Mouse (Mus musculus) CD4-positive, CD25-positive, alpha-beta regulatory T cell, adult 2 months (primary cell): ENCODE results near the gene Armcx5.
"Not testable (repeated sequence)": the region's sequence is repeated elsewhere in the genome, so short reads cannot be mapped to it uniquely, and the experiment has no call there.

Experiments
- DNase-seq: peaks from one replicate; pipeline ENCODE4 v3.0.0-alpha.2; 2012; ENCODE audit warnings: low read depth, low spot score

Armcx5 gene

DNA sequence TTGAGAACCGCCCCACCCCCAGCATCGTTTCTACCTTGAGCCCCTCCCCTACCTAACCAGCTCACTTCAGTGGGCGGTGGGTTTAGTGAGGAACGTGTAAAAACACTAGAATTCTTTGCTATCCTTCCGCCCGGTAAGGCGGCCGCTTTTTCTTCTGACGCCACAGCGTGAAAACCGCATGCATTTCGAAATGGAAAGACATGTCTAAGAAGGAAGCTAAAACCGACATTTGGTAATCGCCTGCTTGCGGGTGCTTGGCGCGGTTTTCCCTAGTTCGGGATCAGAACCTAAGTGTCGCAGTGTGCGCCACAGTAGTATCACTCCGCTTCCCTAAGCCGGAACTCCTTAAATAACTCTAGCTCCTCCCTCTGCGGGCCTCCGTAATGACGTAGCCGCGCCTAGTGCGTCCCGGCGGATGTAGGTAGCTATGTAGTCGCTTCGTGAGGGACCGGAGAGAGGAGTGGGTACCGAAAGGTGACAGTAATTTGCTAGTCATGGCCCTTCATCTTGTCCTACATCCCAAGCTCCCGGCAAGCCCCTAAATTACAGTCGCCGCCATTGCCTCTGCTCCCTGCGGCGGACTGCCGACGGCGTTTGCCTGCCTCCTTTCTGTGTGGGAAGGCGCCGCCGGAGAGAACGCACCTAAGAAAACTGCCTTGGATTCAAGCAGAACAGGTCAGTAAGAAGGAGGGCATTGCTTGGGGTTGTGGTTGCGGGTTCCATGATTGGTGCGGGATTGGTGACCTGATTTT is at the start of gene Armcx5, which contains the start of gene Gprasp1:
TSS of gene Armcx5 (plus strand) at position 430 of the 752 bp plus-strand sequence.
TSS of gene Gprasp1 (plus strand) at position 430 of the 752 bp plus-strand sequence.
- DNase-seq, result peak; percentile 92

DNA sequence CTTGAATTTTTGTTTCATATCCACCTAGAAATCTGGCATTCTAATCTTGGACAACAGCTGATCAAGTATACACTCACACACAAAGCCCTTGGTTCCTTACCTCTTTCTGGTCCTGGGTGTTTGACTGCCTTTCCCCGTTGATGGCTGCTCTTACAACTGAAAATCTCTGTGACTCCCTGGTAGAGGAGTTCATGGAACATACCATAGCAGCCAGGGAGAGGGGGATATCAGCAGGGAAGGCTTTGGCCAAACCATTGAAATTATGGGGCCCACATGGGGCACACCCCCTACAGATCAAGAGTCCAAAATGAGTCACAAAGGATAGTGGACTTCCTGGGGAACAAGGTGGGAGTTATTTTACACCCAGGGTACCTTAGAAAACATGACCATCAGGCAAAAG is 48.9 kb upstream of the Armcx5 start, which contains the start of gene Tcp11x2:
TSS of gene Tcp11x2 (minus strand) at position 158 of the 400 bp plus-strand sequence.
- no peak for DNase-seq

DNA sequence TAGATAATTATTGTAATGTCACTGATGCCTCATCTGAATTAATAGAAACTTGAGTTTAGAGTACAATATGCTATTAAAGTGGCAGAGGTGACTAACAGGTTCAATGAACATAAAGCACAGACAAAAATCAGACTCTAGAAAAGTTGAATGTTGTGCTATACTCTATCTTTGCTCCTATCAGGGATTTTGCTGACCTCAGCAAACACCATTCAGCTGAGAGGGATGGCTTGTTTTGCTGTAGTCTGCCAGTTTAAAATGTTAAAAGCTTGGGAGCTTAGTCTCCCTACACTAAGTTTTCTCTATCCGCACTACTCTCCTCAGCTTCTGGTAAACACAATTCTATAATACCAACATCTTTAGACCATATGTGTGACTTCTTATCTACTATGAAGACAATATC is 39.4 kb upstream of the Armcx5 start:
- no peak for DNase-seq

DNA sequence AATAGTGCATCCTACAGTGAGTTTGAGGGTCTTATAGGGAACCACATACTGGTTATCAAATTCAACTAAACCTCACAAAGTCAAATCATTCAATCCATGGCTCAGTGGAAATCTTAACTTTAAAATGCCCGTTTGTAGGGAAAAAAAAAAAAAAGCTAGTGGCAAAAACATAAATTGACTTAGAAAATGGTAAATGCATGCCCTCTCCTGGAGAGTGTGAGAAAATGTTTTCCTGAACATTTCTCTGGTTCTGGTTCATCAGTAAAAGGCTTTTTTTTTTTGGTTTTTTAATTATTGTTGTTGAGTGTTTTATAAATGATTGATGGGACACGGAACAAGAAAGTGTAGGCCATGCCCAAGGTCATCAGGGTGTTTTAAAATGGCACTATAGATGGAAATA is 38.2 kb upstream of the Armcx5 start:
- no peak for DNase-seq

DNA sequence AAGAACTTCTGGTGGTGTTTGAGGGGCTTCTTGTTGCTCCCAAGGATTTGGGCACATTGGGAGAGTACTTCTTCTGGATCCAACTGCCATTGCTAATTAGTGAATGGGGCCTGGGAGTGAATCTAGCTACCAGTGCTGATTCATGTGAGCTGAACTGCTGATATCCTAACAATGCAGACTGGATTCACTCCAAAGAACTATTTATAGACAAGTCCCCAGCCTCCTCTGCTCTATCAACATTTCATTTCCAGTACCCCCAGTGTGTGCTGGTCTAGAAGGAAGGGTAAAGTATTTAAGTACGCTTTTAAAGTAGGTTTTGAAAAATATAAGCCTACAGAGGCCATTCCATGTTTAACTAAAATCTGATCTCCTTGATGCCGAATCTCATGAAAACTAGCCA is 29.7 kb upstream of the Armcx5 start:
- no peak for DNase-seq

DNA sequence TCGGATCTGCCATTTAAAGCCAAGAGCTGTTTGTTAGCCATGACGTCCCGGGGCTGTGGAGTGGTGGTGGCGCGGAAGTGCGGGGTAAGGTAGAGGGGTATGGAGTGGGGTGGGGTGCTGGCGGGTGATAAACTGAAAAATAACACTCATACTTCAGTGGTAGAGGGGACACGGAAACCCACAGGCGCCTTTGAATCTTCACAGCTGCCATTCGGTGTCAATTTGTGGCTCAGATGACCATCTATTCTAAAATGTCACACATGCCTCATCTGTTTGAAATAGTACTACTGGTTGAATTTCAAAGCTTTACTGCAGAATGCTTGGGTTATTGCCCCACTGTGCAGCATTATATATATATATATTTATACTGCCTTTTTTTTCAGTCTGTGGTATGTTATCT is 17.4 kb upstream of the Armcx5 start, which contains the start of gene Tmsb15a:
TSS of gene Tmsb15a (minus strand) at position 101 of the 400 bp plus-strand sequence.
- no peak for DNase-seq

DNA sequence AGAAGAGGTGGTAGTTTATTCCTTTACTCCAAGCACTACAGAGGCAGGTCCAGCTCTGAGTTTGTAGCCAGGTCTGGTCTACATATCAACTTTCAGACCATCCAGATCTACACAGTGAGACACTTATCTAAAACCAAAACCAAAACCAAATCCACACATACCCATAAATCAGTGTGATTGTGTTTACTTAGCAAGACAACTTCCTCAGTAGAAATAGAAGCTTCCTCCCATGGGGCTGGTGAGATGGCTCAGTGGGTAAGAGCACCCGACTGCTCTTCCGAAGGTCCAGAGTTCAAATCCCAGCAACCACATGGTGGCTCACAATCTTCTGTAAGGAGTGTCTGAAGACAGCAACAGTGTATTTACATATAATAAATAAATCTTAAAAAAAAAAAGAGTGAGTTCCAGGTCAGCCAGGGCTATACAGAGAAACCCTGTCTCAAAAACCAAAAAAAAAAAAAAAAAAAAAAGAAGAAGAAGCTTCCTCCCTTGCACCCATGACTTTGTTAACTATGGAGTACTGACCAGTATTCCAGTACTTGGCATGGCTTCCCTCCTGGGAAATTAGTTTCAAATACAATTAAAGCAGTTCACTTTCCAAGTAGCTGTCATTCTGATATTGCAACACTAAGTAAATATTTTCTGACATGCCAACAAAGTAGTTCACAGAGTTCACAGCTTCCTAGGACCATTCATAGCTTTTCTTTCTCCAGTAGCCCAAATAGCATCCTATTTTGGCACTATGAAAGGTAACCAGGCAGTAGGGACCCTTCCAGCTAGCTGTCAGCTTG is 3.6 kb upstream of the Armcx5 start:
- peak; percentile 13 for DNase-seq

DNA sequence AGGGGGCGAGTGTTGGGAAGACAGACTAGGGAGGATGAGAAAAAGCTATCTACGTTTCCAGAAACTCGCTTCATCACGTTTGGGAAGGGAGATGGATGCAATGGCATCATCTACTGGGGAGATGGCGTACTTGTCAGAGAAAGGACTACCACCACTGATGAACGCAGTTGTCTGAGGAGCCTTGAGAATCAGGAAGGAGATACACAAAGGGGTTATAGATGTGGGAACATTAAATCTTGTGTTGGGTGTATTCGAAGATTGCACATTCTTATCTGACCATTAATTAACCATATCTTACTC is 473 bp downstream of the Armcx5 start:
- DNase-seq, result no peak

DNA sequence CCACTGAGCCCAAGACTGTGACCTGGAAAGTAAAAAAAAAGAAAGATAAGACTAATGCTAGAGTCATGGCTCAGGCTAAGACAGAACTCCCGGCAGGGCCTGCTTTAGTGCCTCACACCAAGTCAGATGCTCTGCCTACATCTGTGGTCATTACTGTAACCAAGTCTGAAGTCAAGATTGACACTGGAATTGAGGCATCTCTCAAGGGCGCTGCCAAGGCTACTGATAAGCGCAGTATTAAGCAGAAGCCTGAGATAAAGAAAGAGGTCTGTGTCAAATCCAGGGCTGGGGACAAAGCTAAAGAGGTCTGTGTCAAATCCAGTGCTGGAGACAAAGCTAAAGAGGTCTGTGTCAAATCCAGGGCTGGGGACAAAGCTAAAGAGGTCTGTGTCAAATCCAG is 2.8 kb downstream of the Armcx5 start:
- not testable (repeated sequence) for DNase-seq

DNA sequence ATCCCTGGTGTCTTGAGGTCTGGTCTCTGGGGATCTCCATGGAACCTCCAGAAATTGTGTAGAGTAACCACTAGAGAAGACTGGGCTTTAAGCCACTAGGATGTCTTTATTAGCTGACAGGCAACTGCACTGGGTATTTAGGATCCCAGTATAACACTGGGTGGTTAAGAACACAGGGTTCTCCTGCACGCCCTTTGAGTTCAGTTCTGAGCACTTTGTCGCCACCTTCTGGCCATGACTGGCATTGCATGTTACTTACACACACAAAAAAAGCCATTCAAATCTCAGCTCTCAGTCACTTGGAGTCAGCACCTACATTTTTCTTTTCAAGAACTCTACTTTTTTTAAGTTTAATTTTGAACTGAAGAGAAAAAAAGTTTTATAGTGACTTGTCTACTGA is 10.3 kb downstream of the Armcx5 start:
- peak; percentile 83 for DNase-seq

DNA sequence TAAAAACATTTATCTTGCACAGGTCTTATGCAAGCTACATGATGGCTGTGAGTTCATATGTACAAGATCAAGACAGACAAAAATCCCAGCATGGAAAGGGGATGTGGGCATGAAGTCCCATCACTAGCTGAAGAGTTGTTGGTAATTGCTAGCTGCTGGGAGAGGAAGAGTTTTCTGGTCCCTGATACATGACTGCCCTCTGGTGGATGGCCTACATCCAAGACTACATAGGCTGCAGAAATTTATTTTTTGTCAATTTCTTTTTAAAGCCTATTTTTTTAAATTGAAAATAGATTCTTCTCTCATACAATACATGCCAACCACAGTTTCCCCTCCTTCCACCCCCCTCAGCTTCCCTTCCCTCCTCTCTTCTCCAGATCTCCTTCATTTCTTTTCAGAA is 19.2 kb downstream of the Armcx5 start:
- DNase-seq, result peak; percentile 44

DNA sequence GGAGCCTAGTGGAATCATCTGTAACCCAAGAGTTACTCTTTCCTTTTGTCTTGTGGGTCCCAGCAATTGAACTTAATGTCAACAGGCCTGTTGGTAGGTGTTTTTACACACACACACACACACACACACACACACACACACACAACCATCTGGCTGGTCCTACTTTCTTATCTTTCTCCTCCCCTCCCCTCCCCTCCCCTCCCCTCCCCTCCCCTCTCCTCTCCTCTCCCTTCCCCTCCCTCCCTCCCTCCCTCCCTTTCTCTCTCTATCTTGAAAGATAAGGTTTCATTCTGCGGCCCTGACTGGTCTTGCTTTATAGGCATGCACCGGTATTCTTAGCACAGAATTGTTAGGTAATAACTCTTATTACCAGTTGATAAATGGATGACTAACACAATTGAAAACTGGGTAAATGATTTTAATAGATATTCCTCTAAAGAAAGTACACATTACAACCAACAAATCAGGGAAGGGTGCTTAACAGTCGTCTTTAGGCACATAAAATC is 25.6 kb downstream of the Armcx5 start:
- DNase-seq, result no peak

DNA sequence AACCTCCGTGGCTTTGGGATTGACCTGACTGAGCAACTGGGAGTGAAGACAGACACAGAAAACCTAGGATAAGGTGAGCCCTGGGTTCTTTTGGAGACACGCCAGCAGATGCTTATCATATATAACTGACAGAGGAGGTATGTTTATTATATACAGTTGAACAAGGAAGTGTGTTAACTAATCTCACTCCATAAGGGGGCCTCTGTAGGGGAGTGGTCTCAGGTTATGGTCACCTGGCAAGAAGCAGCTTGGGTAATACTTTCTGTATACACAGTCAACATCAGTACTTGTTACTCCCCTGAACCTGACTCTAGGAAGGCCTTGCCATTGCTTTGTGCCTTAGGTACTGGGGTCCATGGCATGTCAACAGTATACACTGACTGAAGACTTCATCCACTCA is 26.0 kb downstream of the Armcx5 start:
- no peak for DNase-seq

DNA sequence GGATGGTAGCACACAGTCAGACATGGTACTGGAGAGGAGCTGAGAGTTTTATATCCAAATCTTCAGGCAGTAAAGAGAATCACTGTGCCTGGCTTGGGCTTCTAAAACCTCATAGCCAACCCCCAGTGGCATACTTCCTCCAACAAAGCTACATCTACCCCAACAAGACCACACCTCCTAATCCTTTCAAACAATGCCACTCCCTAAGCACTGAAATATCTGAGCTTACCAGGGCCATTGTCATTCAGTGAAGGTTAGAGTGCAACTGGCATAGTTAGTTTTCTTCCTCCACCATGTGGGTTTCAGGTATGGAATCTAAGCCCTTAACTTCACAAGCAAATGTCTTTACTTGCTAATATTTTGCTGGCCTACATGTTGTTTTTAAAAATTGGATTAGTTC is 49.0 kb downstream of the Armcx5 start:
- no peak for DNase-seq

DNA sequence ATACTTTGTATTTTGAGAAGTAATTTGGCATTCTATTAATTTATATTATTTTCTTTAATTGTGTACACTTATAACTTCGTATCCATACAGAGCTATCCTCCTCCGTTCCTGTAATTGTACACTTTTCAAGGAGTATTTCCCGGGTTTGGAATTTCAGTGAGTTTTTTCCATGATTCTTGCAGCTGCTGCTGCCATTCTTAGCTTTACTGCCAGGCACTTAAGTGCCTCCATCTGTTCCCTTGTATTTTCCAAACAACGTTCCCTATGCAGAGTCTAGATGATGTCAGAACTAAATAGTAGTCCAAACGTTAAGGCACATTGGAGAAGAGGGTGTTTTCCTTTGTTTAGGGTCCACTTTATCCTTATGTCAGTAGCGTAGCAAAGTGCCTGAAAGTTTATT is 49.8 kb downstream of the Armcx5 start:
- no peak for DNase-seq

DNA sequence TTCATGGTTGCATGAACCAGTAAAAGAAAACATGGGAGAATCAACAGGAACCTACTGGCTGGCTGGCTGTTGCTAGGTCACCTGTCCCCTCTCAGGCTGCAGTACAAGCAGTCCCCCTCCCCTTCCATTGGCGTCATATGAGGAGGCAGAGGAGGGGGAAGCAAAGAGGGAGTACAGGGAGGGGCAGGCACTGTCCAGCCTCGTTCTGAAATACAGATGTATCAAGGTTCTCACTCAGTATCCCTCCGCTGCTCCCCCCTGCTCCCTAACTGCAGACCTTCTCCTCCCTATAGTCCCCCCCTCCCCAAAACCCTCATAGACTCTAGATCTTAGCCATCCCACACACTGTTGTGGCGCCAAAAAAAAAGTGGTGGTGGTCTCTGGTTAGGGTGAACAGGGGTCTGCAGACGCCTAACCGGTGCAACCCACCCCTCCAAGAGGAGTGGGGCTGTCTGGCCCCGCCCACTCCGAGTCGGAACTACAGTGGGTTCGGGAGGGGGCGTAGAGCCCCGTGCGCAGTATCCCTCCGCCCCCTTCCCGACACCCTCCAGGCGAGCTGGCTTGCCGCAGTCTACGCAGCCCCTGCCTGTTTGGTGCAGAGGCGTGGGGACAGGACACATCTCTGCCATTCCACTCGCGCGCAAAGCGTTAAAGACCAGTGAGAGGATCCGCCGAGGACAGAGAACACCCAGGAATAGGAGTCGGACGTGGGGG is 53.2 kb downstream of the Armcx5 start:
- DNase-seq, result peak; percentile 59

DNA sequence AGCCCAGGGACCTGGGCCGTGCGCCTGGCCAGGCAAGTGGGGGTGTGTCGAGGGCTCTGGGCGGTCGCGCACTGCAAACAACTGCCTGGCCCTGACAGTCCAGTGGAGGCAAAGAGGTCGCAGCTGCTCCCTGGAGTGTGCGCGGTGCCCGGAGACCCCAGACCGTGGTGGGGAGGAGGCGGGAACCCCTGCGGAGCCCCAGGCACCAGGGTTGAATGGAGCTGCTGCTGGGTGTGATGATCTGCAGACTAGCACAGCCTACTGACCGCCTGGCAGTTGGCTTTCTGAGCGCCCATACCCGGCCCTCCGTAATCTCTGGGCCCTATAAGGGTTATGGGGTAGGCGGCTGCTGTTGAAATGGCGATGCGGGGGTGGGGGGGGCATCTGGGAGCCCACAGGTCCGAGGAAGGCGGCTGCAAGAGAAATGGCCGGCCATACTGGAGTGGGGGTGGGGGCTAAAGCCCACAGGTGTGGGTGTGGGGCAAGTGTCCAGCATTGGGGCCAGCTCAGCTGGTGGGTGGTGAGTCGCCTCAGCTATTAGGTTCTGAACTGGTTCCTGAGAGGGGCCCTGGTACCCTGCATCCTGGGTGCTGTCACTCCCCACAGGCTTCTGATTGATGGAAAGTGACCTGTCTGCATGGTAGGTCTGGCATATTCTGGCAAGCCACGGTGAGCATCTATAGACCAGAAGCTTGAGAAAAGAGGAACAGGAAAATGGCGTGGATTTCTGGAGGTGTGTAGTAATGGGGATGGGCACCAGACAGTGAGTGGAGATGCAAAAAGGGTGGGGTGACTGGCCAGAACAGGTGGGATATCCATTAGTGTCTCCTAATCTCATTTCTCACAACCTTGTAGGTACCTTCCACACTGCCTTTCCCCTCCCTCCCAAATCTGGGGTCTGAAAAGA is 54.0 kb downstream of the Armcx5 start:
- peak; percentile 18 for DNase-seq
